Mouse (Mus musculus) erythroblast, embryonic 14.5 days (primary cell): Measurements from ENCODE around the gene Fhad1.

ENCODE experiments used
- GATA1 ChIP-seq: IDR thresholded peaks from 2 replicates; pipeline ENCODE4 v1.6.1; 2012; ENCODE audit warnings: low read length, inconsistent platforms, mixed read lengths
- TAL1 ChIP-seq: IDR thresholded peaks from 3 replicates; pipeline ENCODE4 v1.6.1; 2012; ENCODE audit warnings: low read length, inconsistent platforms, mixed read lengths

DNA sequence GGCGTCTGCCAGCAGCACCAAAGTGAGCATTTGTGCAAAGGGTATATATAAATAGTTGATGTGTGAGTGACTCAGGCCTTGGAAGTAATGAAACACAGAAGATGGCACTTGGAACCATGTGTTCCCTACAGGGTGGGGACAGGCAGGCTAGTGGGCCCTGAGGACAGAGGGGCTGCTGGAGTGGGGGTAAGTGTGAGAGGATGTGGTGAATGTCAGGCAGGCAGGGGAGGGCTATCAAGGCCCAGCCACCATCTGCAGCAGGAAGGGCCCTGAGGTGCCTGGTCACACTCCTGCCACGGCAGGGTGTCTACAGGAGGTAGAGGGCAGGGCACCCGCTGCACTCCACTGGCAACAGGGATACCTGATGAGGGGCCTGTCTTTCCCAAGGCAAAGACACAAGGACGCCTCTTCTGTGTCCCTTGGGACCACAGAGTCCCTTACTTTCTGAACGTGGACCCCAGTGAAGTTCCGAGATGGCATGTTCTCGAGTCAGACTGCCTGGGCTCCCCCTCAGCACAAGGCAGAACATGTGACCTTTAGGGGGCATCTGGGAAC is 151.1 kb downstream of the Fhad1 start:
- TF ChIP-seq TAL1 = no peak
- TF ChIP-seq GATA1 = no peak
